Mouse (Mus musculus): ENCODE data around the gene Ppp2r2c. TPM values are rescaled to one million over a fixed set of nuclear protein-coding genes. Genes with fewer than 3 reads are reported as not detected.

The Ppp2r2c gene
- polyA plus RNA-seq, 1 experiment from 2014 or later, result 0.08 TPM

- Histone ChIP-seq H3K4me1 (ENCODE audit: control insufficient read depth, insufficient read depth, low read length) (peaks cover 14% of the 10 kb centered on the region), H3K4me2 (ENCODE audit: low read depth, low read length) (no peak overlapping the region), H3K4me3 (ENCODE audit: low read length) (no peak overlapping the region), H3K27ac (ENCODE audit: low read length) (no peak overlapping the region), H3K36me3 (ENCODE audit: control insufficient read depth, insufficient read depth) (no peaks in the 10 kb centered on the region), H3K27me3 (ENCODE audit: control insufficient read depth, insufficient read depth, low read length) (no peaks in the 10 kb centered on the region), H3K9ac (ENCODE audit: low read length) (no peak overlapping the region), H3K9me3 (replicated peaks; ENCODE audit: control insufficient read depth, low read length) (no peaks in the 10 kb centered on the region)
- WGBS, result 41% methylated on average over 10 of the region's 10 CpGs
- no peak for ATAC-seq (replicated peaks; ENCODE audit: extremely low read depth, insufficient read depth, low FRiP score)
These were observed 54.5 kb downstream of the Ppp2r2c start for GRCm38 (mm10) chr5:36922811-36923210.

DNA sequence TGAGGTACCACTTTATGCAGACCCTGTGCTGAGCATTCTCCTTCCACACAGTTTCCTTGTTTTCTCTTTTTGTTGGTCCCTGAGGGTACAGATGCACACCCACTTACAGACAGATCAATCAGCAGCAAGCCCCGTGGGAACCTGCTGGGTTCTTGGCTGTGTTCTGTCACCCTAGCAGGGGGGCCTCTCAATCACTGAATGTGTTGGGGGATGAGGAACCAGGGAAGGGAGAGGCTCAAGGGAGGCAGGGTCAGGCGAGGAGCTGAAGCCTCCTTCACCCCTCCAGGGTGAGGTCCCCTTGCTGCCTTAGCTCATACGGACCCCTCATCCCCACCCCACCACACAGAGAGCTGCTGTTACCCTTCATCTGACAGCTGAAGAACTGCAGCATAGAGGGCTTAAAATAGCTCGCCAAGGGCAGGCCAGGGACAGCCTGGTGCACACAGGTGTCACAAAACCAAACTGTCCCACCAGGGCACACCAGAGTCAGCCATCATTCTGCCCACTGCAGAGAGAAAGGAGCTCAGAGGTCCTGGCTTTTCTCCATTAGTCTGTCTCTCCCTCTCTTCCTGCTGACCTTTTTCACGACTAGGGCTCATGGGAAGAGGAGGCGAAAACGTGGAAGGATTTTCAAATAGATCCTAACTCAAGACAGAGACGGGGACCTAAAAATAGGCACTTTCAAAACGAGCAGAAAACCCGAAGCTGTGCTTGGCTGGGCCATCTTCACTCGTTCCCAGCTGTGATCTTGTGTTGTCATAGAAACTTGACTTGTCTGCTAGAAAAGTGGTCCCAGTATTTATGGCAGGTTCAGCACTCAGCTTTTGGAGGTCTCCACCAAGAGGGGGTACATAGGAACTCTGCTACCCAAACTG is 55.8 kb downstream of the Ppp2r2c start:
- Histone ChIP-seq H3K27ac (ENCODE audit: low read length) (peak overlapping the region; percentile 31; the same call in 1 of the 2 replicates), H3K27me3 (ENCODE audit: control insufficient read depth, insufficient read depth, low read length) (no peaks in the 10 kb centered on the region), H3K9me3 (replicated peaks; ENCODE audit: control insufficient read depth, low read length) (no peaks in the 10 kb centered on the region), H3K4me2 (ENCODE audit: low read depth, low read length) (peak overlapping the region; percentile 20), H3K36me3 (ENCODE audit: control insufficient read depth, insufficient read depth) (no peaks in the 10 kb centered on the region), H3K4me1 (ENCODE audit: control insufficient read depth, insufficient read depth, low read length) (peaks cover 14% of the 10 kb centered on the region), H3K4me3 (ENCODE audit: low read length) (no peak overlapping the region), H3K9ac (ENCODE audit: low read length) (peak overlapping the region; percentile 41)
- ATAC-seq (replicated peaks; ENCODE audit: extremely low read depth, insufficient read depth, low FRiP score), result peak; percentile 70
- 18% methylated on average over 11 of the region's 11 CpGs for WGBS

GRCm38 (mm10) chr5:36928701-36929100 is 60.4 kb downstream of the Ppp2r2c start:
- Histone ChIP-seq H3K36me3 (ENCODE audit: control insufficient read depth, insufficient read depth) (no peaks in the 10 kb centered on the region), H3K4me1 (ENCODE audit: control insufficient read depth, insufficient read depth, low read length) (peaks cover 9% of the 10 kb centered on the region), H3K9me3 (replicated peaks; ENCODE audit: control insufficient read depth, low read length) (no peaks in the 10 kb centered on the region), H3K9ac (ENCODE audit: low read length) (no peak overlapping the region), H3K27ac (ENCODE audit: low read length) (no peak overlapping the region), H3K4me2 (ENCODE audit: low read depth, low read length) (no peak overlapping the region), H3K27me3 (ENCODE audit: control insufficient read depth, insufficient read depth, low read length) (no peaks in the 10 kb centered on the region), H3K4me3 (ENCODE audit: low read length) (no peak overlapping the region)
- 53% methylated on average over 4 of the region's 4 CpGs for WGBS
- no peak for ATAC-seq (replicated peaks; ENCODE audit: extremely low read depth, insufficient read depth, low FRiP score)

DNA sequence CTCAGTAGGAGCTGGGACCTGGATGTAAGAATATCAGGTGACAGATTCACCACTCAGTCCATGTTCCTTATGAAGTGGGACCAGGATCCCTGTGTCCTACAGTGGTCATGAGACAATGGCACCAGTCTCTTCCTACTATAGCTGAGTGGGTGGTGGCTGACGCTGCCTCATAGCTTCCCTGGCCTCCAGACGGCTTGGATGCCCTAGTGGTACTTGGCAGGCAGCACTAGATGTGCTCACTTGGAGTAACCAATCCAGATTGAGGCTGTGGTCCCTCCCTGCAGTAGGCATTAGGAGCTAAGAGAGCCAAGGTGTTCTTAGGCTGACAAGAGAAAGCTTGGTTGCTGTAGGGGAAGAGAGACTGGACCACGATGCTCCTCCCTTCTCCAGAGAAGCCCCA is 61.1 kb downstream of the Ppp2r2c start:
- Histone ChIP-seq H3K27ac (ENCODE audit: low read length) (no peak overlapping the region), H3K4me3 (ENCODE audit: low read length) (no peak overlapping the region), H3K27me3 (ENCODE audit: control insufficient read depth, insufficient read depth, low read length) (no peaks in the 10 kb centered on the region; the same call in 1 of the 2 replicates), H3K4me2 (ENCODE audit: low read depth, low read length) (no peak overlapping the region), H3K9me3 (replicated peaks; ENCODE audit: control insufficient read depth, low read length) (no peaks in the 10 kb centered on the region), H3K9ac (ENCODE audit: low read length) (no peak overlapping the region), H3K4me1 (ENCODE audit: control insufficient read depth, insufficient read depth, low read length) (peaks cover 2% of the 10 kb centered on the region), H3K36me3 (ENCODE audit: control insufficient read depth, insufficient read depth) (no peaks in the 10 kb centered on the region)
- no peak for ATAC-seq (replicated peaks; ENCODE audit: extremely low read depth, insufficient read depth, low FRiP score)
- 56% methylated on average over 3 of the region's 3 CpGs for WGBS

- Histone ChIP-seq H3K27me3 (ENCODE audit: control insufficient read depth, insufficient read depth, low read length) (no peaks in the 10 kb centered on the region; the same call in 1 of the 2 replicates), H3K36me3 (ENCODE audit: control insufficient read depth, insufficient read depth) (no peaks in the 10 kb centered on the region), H3K4me2 (ENCODE audit: low read depth, low read length) (no peak overlapping the region), H3K27ac (ENCODE audit: low read length) (no peak overlapping the region), H3K9ac (ENCODE audit: low read length) (no peak overlapping the region), H3K4me3 (ENCODE audit: low read length) (no peak overlapping the region), H3K9me3 (replicated peaks; ENCODE audit: control insufficient read depth, low read length) (no peaks in the 10 kb centered on the region), H3K4me1 (ENCODE audit: control insufficient read depth, insufficient read depth, low read length) (peaks cover 15% of the 10 kb centered on the region)
- ATAC-seq (replicated peaks; ENCODE audit: extremely low read depth, insufficient read depth, low FRiP score), result no peak
- WGBS, result 61% methylated on average over 7 of the region's 8 CpGs
These were observed 65.1 kb downstream of the Ppp2r2c start for GRCm38 (mm10) chr5:36933383-36933782.

GRCm38 (mm10) chr5:36935486-36936473 is 67.5 kb downstream of the Ppp2r2c start:
- no peak overlapping the region for H3K4me2 ChIP-seq (ENCODE audit: low read depth, low read length)
- no peak overlapping the region for H3K4me3 ChIP-seq (ENCODE audit: low read length)
- peaks cover 15% of the 10 kb centered on the region for H3K4me1 ChIP-seq (ENCODE audit: control insufficient read depth, insufficient read depth, low read length)
- no peaks in the 10 kb centered on the region for H3K9me3 ChIP-seq (replicated peaks; ENCODE audit: control insufficient read depth, low read length)
- H3K27ac ChIP-seq (ENCODE audit: low read length), result no peak overlapping the region
- no peaks in the 10 kb centered on the region; the same call in 1 of the 2 replicates for H3K27me3 ChIP-seq (ENCODE audit: control insufficient read depth, insufficient read depth, low read length)
- no peaks in the 10 kb centered on the region for H3K36me3 ChIP-seq (ENCODE audit: control insufficient read depth, insufficient read depth)
- no peak overlapping the region for H3K9ac ChIP-seq (ENCODE audit: low read length)
- 45% methylated on average over 17 of the region's 17 CpGs for WGBS
- ATAC-seq (replicated peaks; ENCODE audit: extremely low read depth, insufficient read depth, low FRiP score), result 0 out of 2 replicates have a peak, but pooled peaks have one; percentile 26

- peak; percentile 67 for ATAC-seq (replicated peaks; ENCODE audit: extremely low read depth, insufficient read depth, low FRiP score)
- no peaks in the 10 kb centered on the region; the same call in 1 of the 2 replicates for H3K27me3 ChIP-seq (ENCODE audit: control insufficient read depth, insufficient read depth, low read length)
- H3K9ac ChIP-seq (ENCODE audit: low read length), result no peak overlapping the region
- H3K9me3 ChIP-seq (replicated peaks; ENCODE audit: control insufficient read depth, low read length), result no peaks in the 10 kb centered on the region
- WGBS, result 41% methylated on average over 7 of the region's 7 CpGs
- H3K4me3 ChIP-seq (ENCODE audit: low read length), result no peak overlapping the region
- no peak overlapping the region for H3K4me2 ChIP-seq (ENCODE audit: low read depth, low read length)
- H3K4me1 ChIP-seq (ENCODE audit: control insufficient read depth, insufficient read depth, low read length), result peaks cover 15% of the 10 kb centered on the region
- H3K36me3 ChIP-seq (ENCODE audit: control insufficient read depth, insufficient read depth), result no peaks in the 10 kb centered on the region
- H3K27ac ChIP-seq (ENCODE audit: low read length), result no peak overlapping the region
These were observed 68.2 kb downstream of the Ppp2r2c start for GRCm38 (mm10) chr5:36936548-36936947.

GRCm38 (mm10) chr5:36938021-36938420 is 69.7 kb downstream of the Ppp2r2c start:
- Histone ChIP-seq H3K4me3 (ENCODE audit: low read length) (no peak overlapping the region), H3K27ac (ENCODE audit: low read length) (no peak overlapping the region), H3K9me3 (replicated peaks; ENCODE audit: control insufficient read depth, low read length) (no peaks in the 10 kb centered on the region), H3K36me3 (ENCODE audit: control insufficient read depth, insufficient read depth) (no peaks in the 10 kb centered on the region), H3K4me2 (ENCODE audit: low read depth, low read length) (no peak overlapping the region), H3K4me1 (ENCODE audit: control insufficient read depth, insufficient read depth, low read length) (peaks cover 15% of the 10 kb centered on the region), H3K9ac (ENCODE audit: low read length) (no peak overlapping the region), H3K27me3 (ENCODE audit: control insufficient read depth, insufficient read depth, low read length) (no peaks in the 10 kb centered on the region; the same call in 1 of the 2 replicates)
- WGBS, result 92% methylated on average over 5 of the region's 5 CpGs
- ATAC-seq (replicated peaks; ENCODE audit: extremely low read depth, insufficient read depth, low FRiP score), result no peak

Measured in heart, embryonic 16.5 days (tissue).